Comparison of ENCODE assay signal across 9 mouse cellular contexts in the genomic region with DNA sequence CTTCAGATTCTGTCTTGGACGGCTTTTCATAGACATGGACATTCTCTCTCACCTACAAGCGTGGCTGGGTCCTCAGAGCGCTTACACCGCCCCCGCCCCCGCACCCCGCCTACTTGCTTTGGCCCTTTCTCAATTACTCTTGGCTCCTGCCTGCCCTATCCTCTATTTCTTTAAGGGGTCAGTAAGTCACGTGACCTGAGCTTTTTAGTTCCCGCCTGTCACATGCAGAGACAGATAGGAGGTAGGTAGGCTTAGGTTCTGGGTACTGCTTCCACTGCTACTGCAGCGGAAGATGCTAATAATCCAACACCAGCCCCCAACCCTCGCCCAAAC. TPM values are rescaled to one million over a fixed set of nuclear protein-coding genes. Genes with fewer than 3 reads are reported as not detected.
DNase-seq lines count a peak whose midpoint lies in the region; TF ChIP-seq lines count a peak whose summit lies in the region.
"Had no signal": no experiment of that assay in that cellular context is flagged by ENCODE, and none has a peak within 500 bp of the region (broad histone marks: within the 10 kb centered on the region; RNA-seq: fewer than 3 reads in every experiment).

No protein-coding gene starts in this region.

- peaks cover 29% of the 10 kb centered on the region for H3K4me1 ChIP-seq in heart, embryonic 10.5 days
- peaks cover 35% of the 10 kb centered on the region for H3K4me1 ChIP-seq in hindbrain, embryonic 10.5 days (replicated peaks)
- peaks cover 40% of the 10 kb centered on the region for H3K4me1 ChIP-seq in midbrain, embryonic 10.5 days

- peak; percentile 83 for DNase-seq in heart, embryonic 10.5 days (ENCODE audit: low spot score)
- DNase-seq in heart, adult 8-10 months (ENCODE audit: low spot score), result no peak
- DNase-seq in brain, embryonic 14.5 days (ENCODE audit: low read depth), result peak; percentile 40
- peak; percentile 29 for DNase-seq in hindbrain, embryonic 10.5 days (ENCODE audit: low spot score)
- DNase-seq in midbrain, embryonic 10.5 days (ENCODE audit: low spot score), result peak; percentile 28
- DNase-seq in ovary, postnatal 36 days (ENCODE audit: low spot score), result no peak
- no peak for DNase-seq in right cerebral cortex, postnatal 10 days (ENCODE audit: low spot score in 2 of 2)
- no peak for DNase-seq in frontal cortex, adult 2 months (ENCODE audit: extremely low spot score in 1 of 2, low spot score in 1 of 2)

- no peak for TF ChIP-seq CTCF in brain, embryonic 14.5 days (IDR thresholded peaks at IDR 0.05; ENCODE audit: borderline replicate concordance, extremely low read depth, insufficient read depth, insufficient read length)

- no peak for TF ChIP-seq POLR2A in brain, embryonic 14.5 days (IDR thresholded peaks at IDR 0.05; ENCODE audit: borderline replicate concordance, extremely low read depth, insufficient read depth, insufficient read length, poor library complexity, severe bottlenecking)

- H3K9me3 ChIP-seq in heart, embryonic 10.5 days, result no peaks in the 10 kb centered on the region
- peaks cover 2% of the 10 kb centered on the region; the same call in 1 of the 2 replicates for H3K9me3 ChIP-seq in hindbrain, embryonic 10.5 days
- H3K9me3 ChIP-seq in midbrain, embryonic 10.5 days (replicated peaks), result peaks cover 8% of the 10 kb centered on the region; the same call in 1 of the 2 replicates

- peaks cover 40% of the 10 kb centered on the region for H3K36me3 ChIP-seq in heart, embryonic 10.5 days
- peaks cover 42% of the 10 kb centered on the region for H3K36me3 ChIP-seq in hindbrain, embryonic 10.5 days
- H3K36me3 ChIP-seq in midbrain, embryonic 10.5 days, result peaks cover 40% of the 10 kb centered on the region

- H3K27me3 ChIP-seq in heart, embryonic 10.5 days (ENCODE audit: insufficient read depth, poor library complexity, severe bottlenecking), result peaks cover 47% of the 10 kb centered on the region
- H3K27me3 ChIP-seq in hindbrain, embryonic 10.5 days (ENCODE audit: insufficient read depth, poor library complexity, severe bottlenecking), result peaks cover 55% of the 10 kb centered on the region
- peaks cover 46% of the 10 kb centered on the region for H3K27me3 ChIP-seq in midbrain, embryonic 10.5 days (ENCODE audit: low read depth, poor library complexity, severe bottlenecking)
- H3K27me3 ChIP-seq: CH12.LX had no signal

- H3K4me3 ChIP-seq in heart, embryonic 10.5 days, result peak overlapping the region; percentile 70
- H3K4me3 ChIP-seq in hindbrain, embryonic 10.5 days, result peak overlapping the region; percentile 78
- peak overlapping the region; percentile 82 for H3K4me3 ChIP-seq in midbrain, embryonic 10.5 days

- 5% methylated on average over 11 of the region's 11 CpGs for WGBS in heart, embryonic 10.5 days
- WGBS in hindbrain, embryonic 10.5 days, result 6% methylated on average over 11 of the region's 11 CpGs
- WGBS in midbrain, embryonic 10.5 days, result 4% methylated on average over 11 of the region's 11 CpGs

- H3K27ac ChIP-seq in heart, embryonic 10.5 days, result peak overlapping the region; percentile 75; the same call in 1 of the 2 replicates
- peak overlapping the region; percentile 87; the same call in 1 of the 2 replicates for H3K27ac ChIP-seq in hindbrain, embryonic 10.5 days
- H3K27ac ChIP-seq in midbrain, embryonic 10.5 days (replicated peaks), result peak overlapping the region; percentile 79

RNA-seq across cellular contexts. Expression of a gene that starts 0.5 kb away (rescaled TPM):
- polyA plus RNA-seq in heart, embryonic 10.5 days (2016; fragmentation: Nextera tagmentation; extraction: Ambion mirVana), result 3.4 and 3.9 TPM in 2 replicates
- total RNA-seq in heart, adult 8-10 months (2022), result 1 to 10 TPM in 1 of 4 experiments, under 1 TPM in 3; 0.30 to 1.5 (median 0.52) TPM
- polyA plus RNA-seq in brain, embryonic 14.5 days (2012; rRNA removed), result 72.9 and 77.1 TPM in 2 replicates
- polyA plus RNA-seq in hindbrain, embryonic 10.5 days (2016; fragmentation: Nextera tagmentation; extraction: Ambion mirVana), result 4.3 and 7.2 TPM in 2 replicates
- 6.4 and 8.6 TPM in 2 replicates for polyA plus RNA-seq in midbrain, embryonic 10.5 days (2016; fragmentation: Nextera tagmentation; extraction: Ambion mirVana)
- 84.5 and 95.1 TPM in 2 replicates for polyA plus RNA-seq in frontal cortex, adult 2 months (2012; rRNA removed)

RNA-seq across cellular contexts. Expression of a gene that starts 16.5 kb away (rescaled TPM):
- 23.5 and 25.0 TPM in 2 replicates for polyA plus RNA-seq in heart, embryonic 10.5 days (2016; fragmentation: Nextera tagmentation; extraction: Ambion mirVana)
- total RNA-seq in heart, adult 8-10 months (2022), result 1 to 10 TPM; 4.5 to 7.2 (median 6.3) TPM
- 44.2 and 47.6 TPM in 2 replicates for polyA plus RNA-seq in brain, embryonic 14.5 days (2012; rRNA removed)
- 30.0 and 30.7 TPM in 2 replicates for polyA plus RNA-seq in hindbrain, embryonic 10.5 days (2016; fragmentation: Nextera tagmentation; extraction: Ambion mirVana)
- 29.4 and 35.8 TPM in 2 replicates for polyA plus RNA-seq in midbrain, embryonic 10.5 days (2016; fragmentation: Nextera tagmentation; extraction: Ambion mirVana)
- polyA plus RNA-seq in frontal cortex, adult 2 months (2012; rRNA removed), result 32.1 and 32.3 TPM in 2 replicates

RNA-seq across cellular contexts. Expression of a gene that starts 20.5 kb away (rescaled TPM):
- polyA plus RNA-seq in heart, embryonic 10.5 days (2016; fragmentation: Nextera tagmentation; extraction: Ambion mirVana), result 3.1 and 4.7 TPM in 2 replicates
- 10 to 100 TPM; 20.3 to 25.8 (median 24.9) TPM for total RNA-seq in heart, adult 8-10 months (2022)
- 4.0 and 4.5 TPM in 2 replicates for polyA plus RNA-seq in brain, embryonic 14.5 days (2012; rRNA removed)
- 2.4 and 3.3 TPM in 2 replicates for polyA plus RNA-seq in hindbrain, embryonic 10.5 days (2016; fragmentation: Nextera tagmentation; extraction: Ambion mirVana)
- polyA plus RNA-seq in midbrain, embryonic 10.5 days (2016; fragmentation: Nextera tagmentation; extraction: Ambion mirVana), result 2.6 and 2.9 TPM in 2 replicates
- polyA plus RNA-seq in frontal cortex, adult 2 months (2012; rRNA removed), result 6.7 and 7.0 TPM in 2 replicates

RNA-seq across cellular contexts. Expression of a gene that starts 31.2 kb away (rescaled TPM):
- 6.9 and 9.5 TPM in 2 replicates for polyA plus RNA-seq in heart, embryonic 10.5 days (2016; fragmentation: Nextera tagmentation; extraction: Ambion mirVana)
- 10 to 100 TPM; 12.7 to 19.2 (median 14.1) TPM for total RNA-seq in heart, adult 8-10 months (2022)
- polyA plus RNA-seq in brain, embryonic 14.5 days (2012; rRNA removed), result 58.5 and 62.1 TPM in 2 replicates
- polyA plus RNA-seq in hindbrain, embryonic 10.5 days (2016; fragmentation: Nextera tagmentation; extraction: Ambion mirVana), result 9.8 and 17.5 TPM in 2 replicates
- 8.6 and 10.8 TPM in 2 replicates for polyA plus RNA-seq in midbrain, embryonic 10.5 days (2016; fragmentation: Nextera tagmentation; extraction: Ambion mirVana)
- 201 and 202 TPM in 2 replicates for polyA plus RNA-seq in frontal cortex, adult 2 months (2012; rRNA removed)

RNA-seq across cellular contexts. Expression of a gene that starts 36.9 kb away (rescaled TPM):
- 35.2 and 36.6 TPM in 2 replicates for polyA plus RNA-seq in heart, embryonic 10.5 days (2016; fragmentation: Nextera tagmentation; extraction: Ambion mirVana)
- 10 to 100 TPM; 19.4 to 23.5 (median 20.5) TPM for total RNA-seq in heart, adult 8-10 months (2022)
- 47.2 and 54.4 TPM in 2 replicates for polyA plus RNA-seq in brain, embryonic 14.5 days (2012; rRNA removed)
- 46.2 and 46.7 TPM in 2 replicates for polyA plus RNA-seq in hindbrain, embryonic 10.5 days (2016; fragmentation: Nextera tagmentation; extraction: Ambion mirVana)
- polyA plus RNA-seq in midbrain, embryonic 10.5 days (2016; fragmentation: Nextera tagmentation; extraction: Ambion mirVana), result 45.6 and 47.5 TPM in 2 replicates
- polyA plus RNA-seq in frontal cortex, adult 2 months (2012; rRNA removed), result 21.1 and 22.9 TPM in 2 replicates

Comparison
In these comparisons a context has a peak if more than half of its experiments do, and no peak if none do; other contexts are left out.
1. DNase-seq: peak in heart, embryonic 10.5 days (single experiment), brain, embryonic 14.5 days (single experiment), hindbrain, embryonic 10.5 days (single experiment) and midbrain, embryonic 10.5 days (single experiment); none in heart, adult 8-10 months (single experiment), ovary, postnatal 36 days (single experiment), right cerebral cortex, postnatal 10 days (0 of 2) and frontal cortex, adult 2 months (0 of 2).
2. Peak in every context shown above with its lines, with median percentiles within 50 percentile points of each other: H3K27ac ChIP-seq and H3K4me3 ChIP-seq.